Mouse (Mus musculus): ENCODE data around the gene Nmur1.

DNA sequence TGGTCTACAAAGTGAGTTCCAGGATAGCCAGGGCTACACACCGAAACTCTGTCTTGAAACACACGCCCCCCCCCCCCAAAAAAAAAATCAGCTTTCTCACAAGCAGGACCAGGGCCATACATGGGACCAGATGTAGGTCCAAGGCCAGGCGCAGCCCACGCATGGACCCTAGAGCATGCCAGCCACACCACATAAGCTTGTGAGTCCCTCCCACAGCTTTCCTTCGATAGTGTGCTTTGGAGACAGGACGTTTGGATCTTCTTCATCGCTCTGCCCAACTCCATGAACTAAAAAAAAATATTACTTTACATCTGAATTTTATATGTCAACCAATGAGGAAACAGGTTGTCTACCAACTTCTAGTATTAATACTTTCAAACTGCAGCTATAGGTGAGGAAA, 7.3 kb upstream of the Nmur1 start:
- TF ChIP-seq CTCF (IDR thresholded peaks at IDR 0.05; ENCODE audit: extremely low read depth, insufficient read depth, insufficient read length, insufficient replicate concordance) (no peak), POLR2A (IDR thresholded peaks at IDR 0.05; ENCODE audit: low read depth, low read length) (no peak)

Data from spleen, adult 2 months (tissue).